Mouse (Mus musculus): ENCODE results near the gene Slco2a1. TPM values are rescaled to one million over a fixed set of nuclear protein-coding genes. Genes with fewer than 3 reads are reported as not detected.

Gene Slco2a1
- polyA plus RNA-seq, 1 experiment from 2014 or later = 70.0 TPM

- peak; percentile 89 for TF ChIP-seq EP300 (IDR thresholded peaks at IDR 0.05)
- 0 out of 2 replicates have a peak, but pooled peaks have one; percentile 1 for TF ChIP-seq CTCF (IDR thresholded peaks at IDR 0.05)
- no peaks in the 10 kb centered on the region for H3K9me3 ChIP-seq (ENCODE audit: low read length)
- H3K27ac ChIP-seq (ENCODE audit: low read length) = peak overlapping the region; percentile 96
- peak overlapping the region; percentile 59 for H3K4me3 ChIP-seq (ENCODE audit: low read depth, low read length)
- no peaks in the 10 kb centered on the region for H3K27me3 ChIP-seq (replicated peaks; ENCODE audit: insufficient read depth, low read length)
- peak overlapping the region; percentile 88 for H3K4me2 ChIP-seq (replicated peaks; ENCODE audit: low read depth, low read length)
- ATAC-seq = peak; percentile 91
- H3K4me1 ChIP-seq (ENCODE audit: insufficient read depth, low read depth, low read length) = peaks cover 30% of the 10 kb centered on the region
- peak overlapping the region; percentile 82 for H3K9ac ChIP-seq (replicated peaks; ENCODE audit: low read depth)
- 4% methylated on average over 15 of the region's 15 CpGs for WGBS
- no peaks in the 10 kb centered on the region for H3K36me3 ChIP-seq (ENCODE audit: insufficient read depth, low read length)
- DNase-seq (ENCODE audit: low spot score) = peak; percentile 95
Observed at GRCm38 (mm10) chr9:103007699-103008078, 19.2 kb downstream of the Slco2a1 start.

- peak; percentile 64 for ATAC-seq
- H3K36me3 ChIP-seq (ENCODE audit: insufficient read depth, low read length) = no peaks in the 10 kb centered on the region
Observed at GRCm38 (mm10) chr9:103008079-103008855, 19.8 kb downstream of the Slco2a1 start.

GRCm38 (mm10) chr9:103010161-103010560 lies 21.6 kb downstream of the Slco2a1 start:
- Histone ChIP-seq H3K9me3 (ENCODE audit: low read length) (no peaks in the 10 kb centered on the region), H3K9ac (replicated peaks; ENCODE audit: low read depth) (no peak overlapping the region), H3K4me2 (replicated peaks; ENCODE audit: low read depth, low read length) (peak overlapping the region; percentile 88), H3K4me1 (ENCODE audit: insufficient read depth, low read depth, low read length) (peaks cover 23% of the 10 kb centered on the region), H3K36me3 (ENCODE audit: insufficient read depth, low read length) (no peaks in the 10 kb centered on the region), H3K27ac (ENCODE audit: low read length) (no peak overlapping the region), H3K4me3 (ENCODE audit: low read depth, low read length) (peak overlapping the region; percentile 59), H3K27me3 (replicated peaks; ENCODE audit: insufficient read depth, low read length) (no peaks in the 10 kb centered on the region)
- ATAC-seq = no peak
- TF ChIP-seq EP300 (IDR thresholded peaks at IDR 0.05) (peak; percentile 82), CTCF (IDR thresholded peaks at IDR 0.05) (no peak)
- peak; percentile 81 for DNase-seq (ENCODE audit: low spot score)
- 38% methylated on average over 3 of the region's 3 CpGs for WGBS

More at GRCm38 (mm10) chr9:103008079-103008855, 19.8 kb downstream of the Slco2a1 start:
- H3K4me2 ChIP-seq (replicated peaks; ENCODE audit: low read depth, low read length) = peak overlapping the region; percentile 88
- peak; percentile 86 for DNase-seq (ENCODE audit: low spot score)
- H3K27me3 ChIP-seq (replicated peaks; ENCODE audit: insufficient read depth, low read length) = no peaks in the 10 kb centered on the region
- H3K9ac ChIP-seq (replicated peaks; ENCODE audit: low read depth) = peak overlapping the region; percentile 82
- H3K4me1 ChIP-seq (ENCODE audit: insufficient read depth, low read depth, low read length) = peaks cover 30% of the 10 kb centered on the region
- TF ChIP-seq CTCF (IDR thresholded peaks at IDR 0.05) (no peak), EP300 (IDR thresholded peaks at IDR 0.05) (no peak; the same call in 1 of the 2 replicates)
- H3K9me3 ChIP-seq (ENCODE audit: low read length) = no peaks in the 10 kb centered on the region
- H3K4me3 ChIP-seq (ENCODE audit: low read depth, low read length) = peak overlapping the region; percentile 59
- H3K27ac ChIP-seq (ENCODE audit: low read length) = peak overlapping the region; percentile 96
- WGBS = 3% methylated on average over 46 of the region's 50 CpGs

GRCm38 (mm10) chr9:103013366-103013765 lies 24.9 kb downstream of the Slco2a1 start:
- peak; percentile 75 for DNase-seq (ENCODE audit: low spot score)
- no peak overlapping the region for H3K4me3 ChIP-seq (ENCODE audit: low read depth, low read length)
- 7% methylated on average over 5 of the region's 5 CpGs for WGBS
- TF ChIP-seq EP300 (IDR thresholded peaks at IDR 0.05) (no peak), CTCF (IDR thresholded peaks at IDR 0.05) (peak; percentile 87)
- H3K27me3 ChIP-seq (replicated peaks; ENCODE audit: insufficient read depth, low read length) = no peaks in the 10 kb centered on the region
- no peak overlapping the region for H3K4me2 ChIP-seq (replicated peaks; ENCODE audit: low read depth, low read length)
- H3K9me3 ChIP-seq (ENCODE audit: low read length) = no peaks in the 10 kb centered on the region
- 0 out of 2 replicates have a peak, but pooled peaks have one; percentile 34 for ATAC-seq
- no peak overlapping the region for H3K9ac ChIP-seq (replicated peaks; ENCODE audit: low read depth)
- H3K27ac ChIP-seq (ENCODE audit: low read length) = no peak overlapping the region
- peaks cover 7% of the 10 kb centered on the region; the same call in 1 of the 2 replicates for H3K4me1 ChIP-seq (ENCODE audit: insufficient read depth, low read depth, low read length)
- no peaks in the 10 kb centered on the region for H3K36me3 ChIP-seq (ENCODE audit: insufficient read depth, low read length)

- Histone ChIP-seq H3K9ac (replicated peaks; ENCODE audit: low read depth) (no peak overlapping the region), H3K4me2 (replicated peaks; ENCODE audit: low read depth, low read length) (no peak overlapping the region), H3K9me3 (ENCODE audit: low read length) (no peaks in the 10 kb centered on the region), H3K36me3 (ENCODE audit: insufficient read depth, low read length) (no peaks in the 10 kb centered on the region), H3K4me1 (ENCODE audit: insufficient read depth, low read depth, low read length) (peaks cover 7% of the 10 kb centered on the region; the same call in 1 of the 2 replicates), H3K27me3 (replicated peaks; ENCODE audit: insufficient read depth, low read length) (no peaks in the 10 kb centered on the region), H3K4me3 (ENCODE audit: low read depth, low read length) (no peak overlapping the region), H3K27ac (ENCODE audit: low read length) (no peak overlapping the region)
- DNase-seq (ENCODE audit: low spot score) = peak; percentile 89
- ATAC-seq = peak; percentile 69
- 49% methylated on average over 12 of the region's 12 CpGs for WGBS
- TF ChIP-seq CTCF (IDR thresholded peaks at IDR 0.05) (no peak), EP300 (IDR thresholded peaks at IDR 0.05) (no peak)
Observed at GRCm38 (mm10) chr9:103014686-103015085, 26.2 kb downstream of the Slco2a1 start.

GRCm38 (mm10) chr9:103024116-103024515 lies 35.6 kb downstream of the Slco2a1 start:
- 85% methylated on average over 4 of the region's 4 CpGs for WGBS
- no peak overlapping the region for H3K27ac ChIP-seq (ENCODE audit: low read length)
- no peak overlapping the region for H3K9ac ChIP-seq (replicated peaks; ENCODE audit: low read depth)
- 0 out of 2 replicates have a peak, but pooled peaks cover 4% of the 10 kb centered on the region for H3K36me3 ChIP-seq (ENCODE audit: insufficient read depth, low read length)
- H3K4me2 ChIP-seq (replicated peaks; ENCODE audit: low read depth, low read length) = no peak overlapping the region
- DNase-seq (ENCODE audit: low spot score) (no peak), ATAC-seq (no peak)
- H3K4me3 ChIP-seq (ENCODE audit: low read depth, low read length) = no peak overlapping the region
- H3K4me1 ChIP-seq (ENCODE audit: insufficient read depth, low read depth, low read length) = peaks cover 6% of the 10 kb centered on the region; the same call in 1 of the 2 replicates
- H3K9me3 ChIP-seq (ENCODE audit: low read length) = no peaks in the 10 kb centered on the region
- H3K27me3 ChIP-seq (replicated peaks; ENCODE audit: insufficient read depth, low read length) = no peaks in the 10 kb centered on the region
- TF ChIP-seq CTCF (IDR thresholded peaks at IDR 0.05) = no peak
- no peak for TF ChIP-seq EP300 (IDR thresholded peaks at IDR 0.05)
